Mouse (Mus musculus): ENCODE results near the gene Ift88.

Ift88 gene

DNA sequence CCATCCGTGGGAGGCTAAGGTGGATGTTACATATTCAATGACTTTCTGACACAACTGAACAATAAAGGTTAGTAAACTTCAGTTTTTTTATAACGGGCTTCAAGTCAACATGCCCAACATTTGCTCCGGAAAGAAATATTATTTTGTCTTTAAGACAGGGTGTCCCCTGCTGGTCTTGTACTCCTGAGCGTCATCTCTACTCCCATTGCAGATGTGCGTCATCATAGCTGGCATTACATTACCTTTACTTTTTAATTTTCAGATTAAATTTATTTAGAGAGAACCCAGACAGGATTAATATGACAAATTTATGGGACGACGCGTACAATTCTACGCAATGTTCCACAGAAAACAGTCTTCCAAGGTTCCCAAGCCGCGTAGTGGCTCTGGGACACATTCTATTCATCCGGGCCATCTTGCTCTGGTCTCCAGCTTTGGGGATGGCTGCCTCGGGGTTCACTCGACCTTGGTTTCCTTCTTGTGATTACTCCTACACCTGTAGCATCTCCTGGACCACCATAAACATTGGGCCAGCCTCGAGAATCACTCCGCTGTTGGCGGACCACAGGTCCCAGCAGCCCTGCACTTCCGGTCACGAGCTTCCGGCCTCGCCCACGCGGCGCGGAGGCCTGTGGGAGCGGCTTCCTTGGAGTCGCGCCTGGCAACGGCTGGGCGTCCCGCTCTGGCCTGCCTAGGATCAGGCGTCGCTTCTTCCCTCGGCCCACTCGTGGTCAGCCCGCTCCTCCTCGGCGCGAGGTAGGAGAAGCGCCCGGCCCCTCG lies at the start of gene Ift88:
Gene Ift88, plus strand, starts transcription at position 631 of the 780 bp plus-strand sequence.
- DNase-seq, result peak; percentile 94

DNA sequence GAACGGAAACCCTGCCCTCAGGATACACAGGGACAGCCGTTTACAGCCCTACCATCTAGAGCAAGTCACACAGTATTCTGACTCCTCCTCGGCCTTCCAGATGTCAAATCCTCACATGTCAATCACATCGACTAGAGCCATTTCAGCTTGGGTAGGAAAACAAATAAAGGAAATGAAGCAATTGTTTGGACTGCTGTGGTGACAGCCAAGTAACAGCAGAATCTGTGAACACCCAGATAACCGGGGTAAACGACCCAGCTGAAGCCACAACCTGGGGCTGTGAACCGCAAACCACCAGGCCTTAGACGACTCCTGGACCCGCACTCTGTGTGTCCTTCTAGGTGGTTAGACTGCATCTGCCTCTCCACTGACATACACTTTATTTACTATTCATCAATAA lies 48.7 kb upstream of the Ift88 start:
- DNase-seq, result no peak

GRCm38 (mm10) chr14:57376016-57376415 lies 47.8 kb upstream of the Ift88 start:
- DNase-seq, result no peak

DNA sequence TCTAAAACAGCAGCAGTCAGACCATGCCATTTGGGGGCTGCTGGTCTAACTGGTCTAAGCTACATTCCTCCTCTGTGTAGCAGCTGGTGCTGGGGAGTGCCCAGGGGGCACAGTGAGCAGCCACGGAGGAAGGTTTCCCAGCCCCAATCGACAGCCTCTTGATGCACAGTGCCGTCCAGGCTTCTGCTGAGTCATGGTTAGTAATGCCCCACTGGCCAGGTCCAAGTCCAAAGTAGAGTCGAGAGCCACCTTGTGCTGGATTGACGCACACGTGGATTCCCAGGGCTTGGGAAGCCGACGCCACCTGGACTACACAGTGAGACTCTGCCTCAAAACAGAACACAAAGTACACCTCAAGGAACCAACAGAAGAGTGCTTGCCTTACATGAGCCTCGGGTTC lies 46.9 kb upstream of the Ift88 start:
- DNase-seq, result no peak

GRCm38 (mm10) chr14:57377531-57377930 lies 46.3 kb upstream of the Ift88 start:
- DNase-seq, result no peak

DNA sequence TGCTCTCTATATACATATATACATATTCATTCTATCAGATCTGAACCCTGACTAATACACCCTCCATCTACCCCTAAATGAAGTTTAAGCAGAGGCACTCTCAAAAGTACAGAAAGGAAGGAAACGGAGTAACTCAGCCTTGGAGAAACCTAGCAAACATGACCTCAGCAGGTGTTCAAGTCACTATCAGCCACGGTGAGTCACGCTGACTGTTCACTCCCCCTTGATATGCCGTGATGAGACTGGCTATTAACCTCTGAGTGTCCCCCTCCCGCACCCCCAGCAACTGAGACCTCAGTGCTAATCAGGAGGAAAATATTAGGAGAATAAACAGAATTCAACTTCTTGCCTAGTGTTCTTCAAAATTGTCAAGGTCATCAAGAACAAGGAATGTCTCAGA lies 38.2 kb upstream of the Ift88 start:
- no peak for DNase-seq

- no peak for DNase-seq
Observed at GRCm38 (mm10) chr14:57386758-57387561, 36.9 kb upstream of the Ift88 start.

DNA sequence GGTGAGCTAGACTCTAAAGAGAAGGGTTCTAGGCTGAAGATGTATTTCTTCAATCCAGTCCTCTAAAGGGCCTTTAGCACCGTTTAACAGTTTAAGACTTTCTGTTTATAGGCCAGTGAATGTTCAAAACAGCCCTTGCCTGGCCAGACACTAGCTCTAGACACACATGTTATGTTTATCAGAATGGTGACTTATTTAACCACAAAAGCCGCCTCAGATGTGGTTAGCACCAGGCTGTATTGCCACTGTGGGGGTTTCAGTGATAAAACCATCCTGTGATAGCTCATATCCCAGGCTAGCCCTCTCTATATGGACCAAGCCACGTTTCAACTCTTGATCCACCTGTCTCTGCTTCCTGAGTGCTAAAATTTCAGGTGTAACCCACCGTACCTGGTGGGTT lies 32.2 kb upstream of the Ift88 start:
- no peak for DNase-seq

DNA sequence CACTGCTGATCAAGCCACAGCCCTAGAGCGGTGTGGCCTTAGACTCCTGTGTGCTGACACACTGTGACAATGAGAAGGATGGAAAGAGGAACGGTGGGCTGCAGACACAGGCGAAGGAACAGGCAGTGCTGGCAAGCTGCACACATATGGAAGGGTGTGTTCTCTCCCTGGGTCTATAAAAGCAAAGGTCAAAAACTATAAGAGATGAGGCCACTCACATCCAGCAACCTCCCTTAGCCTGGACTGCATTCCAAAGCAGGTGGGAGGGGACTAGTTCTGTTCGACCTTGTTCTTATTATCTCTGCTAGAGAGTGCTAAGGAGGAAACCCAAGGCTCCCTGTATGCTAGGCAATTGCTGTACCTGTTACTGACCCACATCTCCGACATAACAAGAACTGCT lies 31.6 kb upstream of the Ift88 start:
- DNase-seq, result no peak

- no peak for DNase-seq
Observed at GRCm38 (mm10) chr14:57395470-57395869, 28.4 kb upstream of the Ift88 start.

GRCm38 (mm10) chr14:57397221-57397620 lies 26.6 kb upstream of the Ift88 start:
- DNase-seq, result no peak

DNA sequence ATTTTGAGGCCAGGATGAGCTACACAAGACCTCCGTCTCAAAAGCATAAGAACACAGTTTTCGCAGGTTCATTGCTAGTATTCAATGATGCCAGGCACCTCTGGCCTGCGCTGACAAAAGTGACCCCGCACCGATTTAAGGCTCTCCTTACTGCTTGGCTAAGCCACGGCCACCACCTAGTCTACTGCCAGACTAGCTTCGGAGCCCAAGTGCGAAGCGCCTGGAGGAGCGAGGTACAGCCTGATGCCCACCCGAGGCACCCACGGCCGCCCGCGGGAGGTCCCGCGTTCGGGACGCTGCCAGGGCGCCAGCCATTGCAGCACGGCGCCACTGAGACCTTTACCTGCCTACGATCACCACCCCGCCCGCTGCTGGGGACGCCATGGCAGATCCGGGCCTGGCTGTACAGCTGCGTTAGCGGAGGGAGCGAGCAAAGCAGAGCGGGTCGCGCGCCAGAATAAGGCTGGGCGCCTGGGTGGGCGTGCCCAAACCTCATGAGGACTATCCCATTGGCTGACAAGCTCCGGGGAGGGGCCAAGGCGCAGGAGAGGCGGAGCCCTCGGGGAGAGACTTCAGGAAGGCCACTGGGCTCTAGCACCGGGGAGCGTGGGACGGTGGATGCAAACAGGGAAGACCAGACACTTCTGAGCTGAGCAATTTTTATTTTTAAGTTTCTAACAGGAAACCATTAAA lies 25.7 kb upstream of the Ift88 start, which contains the start of gene Cryl1:
Gene Cryl1, minus strand, starts transcription at position 465 of the 693 bp plus-strand sequence.
- peak; percentile 89 to 93 for DNase-seq

DNA sequence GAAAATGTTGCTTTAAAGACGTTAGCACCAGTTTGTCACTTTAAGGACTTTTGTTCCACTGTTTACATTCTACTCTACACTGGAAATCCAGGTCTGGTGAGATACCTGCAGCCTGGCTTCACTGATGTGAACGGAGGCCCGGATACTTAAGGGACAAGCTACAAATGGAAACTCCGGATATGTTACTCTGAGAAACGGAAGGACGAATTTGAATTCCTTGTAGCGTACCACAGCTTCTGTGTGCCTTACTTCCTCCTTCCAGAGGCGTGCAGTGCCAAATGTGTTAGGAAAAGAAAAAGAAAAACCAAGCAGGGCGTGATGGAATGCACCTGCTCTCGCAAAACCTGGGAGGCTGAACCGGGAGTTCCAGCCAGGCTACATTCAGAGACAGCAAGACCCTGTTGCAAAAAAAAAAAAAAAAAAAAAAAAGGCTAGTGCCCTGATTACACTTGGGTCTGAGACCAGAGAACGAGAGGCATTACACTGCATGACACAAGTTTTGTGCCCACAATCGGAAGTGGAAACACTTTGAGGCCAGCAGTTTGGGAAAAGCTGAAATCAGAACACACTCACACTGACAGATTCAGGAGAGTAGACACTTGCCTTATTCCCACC lies 24.9 kb upstream of the Ift88 start:
- no peak for DNase-seq

DNA sequence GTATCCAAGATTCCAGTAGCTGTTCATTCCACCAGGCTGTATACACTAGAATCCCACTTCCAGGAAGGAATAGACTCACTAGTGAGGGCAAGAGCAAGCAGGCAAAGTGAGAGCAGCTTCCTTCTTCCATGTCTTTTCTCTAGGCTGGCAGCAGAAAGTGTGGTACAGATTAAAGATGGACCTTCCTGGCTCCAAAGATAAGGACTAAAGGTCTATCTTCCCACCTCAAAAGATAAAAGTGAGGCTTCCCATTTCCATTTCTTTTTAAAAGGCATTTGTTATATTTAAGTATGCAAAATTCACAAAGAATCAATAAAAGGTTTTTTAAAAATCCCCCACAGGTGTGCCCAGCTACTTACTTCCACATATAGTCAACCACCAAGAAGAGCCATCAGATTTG lies 21.0 kb upstream of the Ift88 start:
- DNase-seq, result no peak

GRCm38 (mm10) chr14:57407039-57407987 lies 16.5 kb upstream of the Ift88 start:
- no peak for DNase-seq

- DNase-seq, result no peak
Observed at GRCm38 (mm10) chr14:57408100-57408499, 15.8 kb upstream of the Ift88 start.

DNA sequence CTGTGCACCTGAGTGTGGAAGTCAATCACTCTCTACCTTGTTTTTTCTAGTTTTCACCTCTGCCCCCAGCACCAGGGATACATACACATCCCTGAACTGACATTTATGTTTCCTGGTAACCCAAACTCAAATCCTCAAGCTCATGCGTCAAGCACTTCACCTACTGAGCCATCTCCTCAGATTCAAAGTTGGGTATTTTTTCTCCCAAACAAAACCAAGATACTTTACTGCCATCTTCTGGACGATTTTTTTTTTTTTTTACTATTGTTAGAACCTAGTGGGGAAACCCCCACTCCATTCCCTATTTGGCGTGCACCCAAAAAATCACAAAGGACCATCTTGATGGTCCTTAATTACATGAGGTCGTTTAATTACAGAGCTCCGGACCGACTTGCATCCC lies 14.8 kb upstream of the Ift88 start:
- no peak for DNase-seq

- no peak for DNase-seq
Observed at GRCm38 (mm10) chr14:57412166-57412565, 11.7 kb upstream of the Ift88 start.

GRCm38 (mm10) chr14:57417187-57417586 lies 6.7 kb upstream of the Ift88 start:
- no peak for DNase-seq

DNA sequence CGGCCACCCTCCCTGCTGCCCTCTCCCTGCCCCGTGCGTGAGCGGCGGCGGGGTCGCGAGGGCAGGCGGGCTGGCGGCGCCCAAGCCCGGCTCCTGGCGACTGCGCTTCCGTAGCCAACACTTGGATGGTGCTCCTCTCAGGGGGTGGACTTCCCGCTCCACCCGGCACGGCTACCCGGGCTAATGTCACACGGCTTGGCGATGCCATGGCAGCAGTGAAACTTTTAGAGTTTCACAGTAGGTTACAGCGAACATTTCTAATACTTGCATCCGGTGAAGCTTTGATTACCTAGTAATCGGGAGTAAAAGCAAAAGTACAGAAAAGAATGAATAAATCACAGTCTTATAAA lies 325 bp downstream of the Ift88 start:
- no peak for DNase-seq

DNA sequence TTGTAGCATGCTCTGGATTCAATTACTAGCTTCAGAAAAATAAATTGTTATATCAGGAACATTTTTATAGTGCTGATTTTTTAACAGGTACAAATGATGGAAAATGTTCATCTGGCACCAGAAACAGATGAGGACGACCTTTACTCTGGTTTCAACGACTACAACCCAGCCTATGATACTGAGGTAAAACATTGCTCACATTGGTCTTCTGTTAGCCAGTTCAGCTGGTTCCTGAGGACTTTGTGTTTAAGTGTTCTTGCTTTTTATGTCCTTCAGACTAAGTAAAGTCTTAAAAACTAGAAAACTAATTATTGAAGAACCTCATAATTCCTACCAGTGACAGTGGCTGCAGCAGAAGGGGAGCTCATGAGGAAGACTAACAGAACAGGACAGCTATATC lies 6.6 kb downstream of the Ift88 start:
- DNase-seq, result no peak

GRCm38 (mm10) chr14:57452516-57452915 lies 28.7 kb downstream of the Ift88 start:
- no peak for DNase-seq

All from cerebellum, postnatal 36 days (tissue).